In the genomic region with DNA sequence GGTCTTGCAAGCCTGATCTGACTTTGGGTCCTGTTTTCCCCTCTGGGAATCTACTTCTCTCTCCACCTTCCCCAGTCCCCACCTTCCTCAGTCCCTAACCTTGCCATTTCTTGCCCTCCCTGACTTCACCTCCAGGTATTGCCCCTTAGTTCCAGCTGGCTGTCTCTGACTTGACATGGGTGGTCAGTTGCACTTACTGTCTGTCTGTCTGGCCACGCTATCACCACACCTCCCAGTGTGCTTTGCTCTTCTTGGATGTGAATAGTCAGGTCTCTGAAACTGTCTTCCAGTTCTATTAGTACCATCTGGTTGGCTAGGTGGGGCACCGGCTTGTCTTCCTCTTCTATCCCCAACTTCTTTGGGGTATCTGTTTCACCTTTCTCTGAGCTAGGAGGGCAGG, we compare ENCODE assay signal across 9 mouse cellular contexts. TPM values are rescaled to one million over a fixed set of nuclear protein-coding genes. Genes with fewer than 3 reads are reported as not detected.
DNase-seq lines count a peak whose midpoint lies in the region; ATAC-seq and TF ChIP-seq lines count a peak whose summit lies in the region.
"Had no signal": no experiment of that assay in that cellular context is flagged by ENCODE, and none has a peak within 500 bp of the region (broad histone marks: within the 10 kb centered on the region; RNA-seq: fewer than 3 reads in every experiment).

No protein-coding gene starts in this region.

- 20% methylated on average over 2 of the region's 2 CpGs for WGBS in forebrain, postnatal 0 days
- 12% methylated on average over 2 of the region's 2 CpGs for WGBS in liver, embryonic 16.5 days (ENCODE audit: insufficient replicate concordance)

- no peak for ATAC-seq in forebrain, postnatal 0 days
- ATAC-seq in liver, embryonic 16.5 days (ENCODE audit: low read depth): no peak

- H3K9me3 ChIP-seq in E14TG2a.4 (ENCODE audit: low read length): no peaks in the 10 kb centered on the region
- H3K9me3 ChIP-seq in forebrain, postnatal 0 days (ENCODE audit: low read length): no peaks in the 10 kb centered on the region
- H3K9me3 ChIP-seq in liver, embryonic 16.5 days (replicated peaks; ENCODE audit: control insufficient read depth, low read length): no peaks in the 10 kb centered on the region

- peak overlapping the region; percentile 80 for H3K9ac ChIP-seq in forebrain, postnatal 0 days
- peak overlapping the region; percentile 62 for H3K9ac ChIP-seq in liver, embryonic 16.5 days (ENCODE audit: low read depth, low read length)

- H3K4me3 ChIP-seq in E14TG2a.4 (replicated peaks; ENCODE audit: low read length): peak overlapping the region; percentile 91
- peak overlapping the region; percentile 82 for H3K4me3 ChIP-seq in forebrain, postnatal 0 days (ENCODE audit: low read depth, low read length)
- peak overlapping the region; percentile 67 for H3K4me3 ChIP-seq in liver, embryonic 16.5 days (ENCODE audit: low read depth, low read length)

- no peaks in the 10 kb centered on the region for H3K36me3 ChIP-seq in E14TG2a.4 (ENCODE audit: insufficient read depth, low read length)
- no peaks in the 10 kb centered on the region for H3K36me3 ChIP-seq in forebrain, postnatal 0 days (ENCODE audit: insufficient read depth)
- H3K36me3 ChIP-seq in liver, embryonic 16.5 days (ENCODE audit: control insufficient read depth, insufficient read depth): no peaks in the 10 kb centered on the region

- peak overlapping the region; percentile 83; the same call in 1 of the 2 replicates for H3K27ac ChIP-seq in forebrain, postnatal 0 days (ENCODE audit: low read depth, low read length)
- no peak overlapping the region for H3K27ac ChIP-seq in liver, embryonic 16.5 days (ENCODE audit: low read length)

- H3K4me1 ChIP-seq in E14TG2a.4 (replicated peaks; ENCODE audit: low read depth, low read length): peaks cover 20% of the 10 kb centered on the region
- H3K4me1 ChIP-seq in forebrain, postnatal 0 days (ENCODE audit: insufficient read depth): peaks cover 13% of the 10 kb centered on the region; the same call in 1 of the 2 replicates
- no peaks in the 10 kb centered on the region; the same call in 1 of the 2 replicates for H3K4me1 ChIP-seq in liver, embryonic 16.5 days (ENCODE audit: control insufficient read depth, low read depth, low read length)

- H3K27me3 ChIP-seq in E14TG2a.4 (ENCODE audit: insufficient read depth, low read length): peaks cover 37% of the 10 kb centered on the region
- no peaks in the 10 kb centered on the region for H3K27me3 ChIP-seq in forebrain, postnatal 0 days (ENCODE audit: insufficient read depth, low read length)
- peaks cover 31% of the 10 kb centered on the region for H3K27me3 ChIP-seq in liver, embryonic 16.5 days (ENCODE audit: control insufficient read depth, insufficient read depth, low read depth, low read length)

- TF ChIP-seq CTCF in E14TG2a.4 (conservative IDR thresholded peaks at IDR 0.05; ENCODE audit: low read length): no peak
- TF ChIP-seq CTCF in forebrain, postnatal 0 days (IDR thresholded peaks at IDR 0.05; ENCODE audit: low read depth): no peak

- peak overlapping the region; percentile 90 for H3K4me2 ChIP-seq in forebrain, postnatal 0 days (ENCODE audit: low read depth)
- H3K4me2 ChIP-seq in liver, embryonic 16.5 days (ENCODE audit: low read depth, low read length): peak overlapping the region; percentile 77

- DNase-seq in heart, adult 11 months: peak; percentile 84
- DNase-seq in heart, postnatal 4 days: no peak
- DNase-seq in forebrain, postnatal 0 days: no peak
- no peak for DNase-seq in urinary bladder, postnatal 25 days (ENCODE audit: low spot score)
- no peak for DNase-seq in urinary bladder, postnatal 14 days (ENCODE audit: low spot score)
- no peak for DNase-seq in ovary, postnatal 14 days (ENCODE audit: low spot score)

RNA-seq across cellular contexts. Expression of gene Xylt1, which starts 1.2 kb away (rescaled TPM):
- total RNA-seq in heart, postnatal 4 days (2021): 1 to 10 TPM; 6.5 to 6.9 TPM
- total RNA-seq in forebrain, postnatal 0 days (2014; rRNA removed): 11.7 and 14.0 TPM in 2 replicates
- 1.4 and 2.6 TPM in 2 replicates for polyA plus RNA-seq in forebrain, postnatal 0 days (2015; fragmentation: Nextera tagmentation; extraction: Ambion mirVana)
- polyA plus RNA-seq in liver, embryonic 16.5 days (2015; fragmentation: Nextera tagmentation; extraction: Ambion mirVana): 0.20 and 0.22 TPM in 2 replicates
- polyA plus RNA-seq: C2C12 had no signal
